Mouse (Mus musculus): ENCODE data around the gene Myl6b. TPM values are rescaled to one million over a fixed set of nuclear protein-coding genes. Genes with fewer than 3 reads are reported as not detected.
A peak's percentile ranks its signal among the peaks of the same experiment; 100 is the strongest.
"Not testable (repeated sequence)": the region's sequence is repeated elsewhere in the genome, so short reads cannot be mapped to it uniquely, and the experiment has no call there.

Myl6b gene
- polyA plus RNA-seq, 1 experiment from 2014 or later, result 4.3 TPM

DNA sequence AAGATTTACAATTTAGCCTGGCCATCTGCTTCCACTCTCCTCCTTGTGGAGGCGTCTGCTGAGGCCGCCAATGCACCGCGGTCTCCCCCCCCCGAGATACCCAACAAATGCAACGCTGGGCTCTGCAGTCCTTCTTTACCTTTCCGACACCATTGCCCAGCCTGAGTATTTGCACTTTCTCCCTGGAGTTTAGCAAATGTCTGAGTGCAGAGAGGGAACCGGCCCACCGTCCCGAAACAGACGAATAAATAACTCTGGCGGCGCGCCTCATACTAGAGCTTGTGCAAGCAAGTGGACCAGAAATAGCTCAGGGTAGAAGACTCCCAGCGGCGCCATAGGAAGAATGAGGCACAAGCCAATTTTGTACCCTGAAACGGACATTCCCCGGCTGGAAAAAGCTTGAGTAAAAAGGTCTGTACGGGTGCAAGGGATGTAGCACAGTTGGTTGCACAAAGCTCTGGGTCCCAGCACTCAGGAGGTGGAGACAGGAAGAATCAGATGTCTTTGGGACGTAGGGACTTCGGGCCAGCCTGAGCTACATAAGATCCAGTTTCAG is 709 bp upstream of the Myl6b start:
- 2% methylated on average over 21 of the region's 21 CpGs for WGBS
- peak overlapping the region; percentile 75 for H3K4me2 ChIP-seq
- no peaks in the 10 kb centered on the region for H3K27me3 ChIP-seq
- no peaks in the 10 kb centered on the region for H3K9me3 ChIP-seq
- ATAC-seq (ENCODE audit: borderline replicate concordance, extremely low read depth, low FRiP score, low TSS enrichment), result peak; percentile 36
- H3K4me1 ChIP-seq, result peaks cover 22% of the 10 kb centered on the region
- no peaks in the 10 kb centered on the region for H3K36me3 ChIP-seq
- H3K9ac ChIP-seq, result peak overlapping the region; percentile 45
- H3K27ac ChIP-seq, result peak overlapping the region; percentile 89
- H3K4me3 ChIP-seq, result peak overlapping the region; percentile 54

DNA sequence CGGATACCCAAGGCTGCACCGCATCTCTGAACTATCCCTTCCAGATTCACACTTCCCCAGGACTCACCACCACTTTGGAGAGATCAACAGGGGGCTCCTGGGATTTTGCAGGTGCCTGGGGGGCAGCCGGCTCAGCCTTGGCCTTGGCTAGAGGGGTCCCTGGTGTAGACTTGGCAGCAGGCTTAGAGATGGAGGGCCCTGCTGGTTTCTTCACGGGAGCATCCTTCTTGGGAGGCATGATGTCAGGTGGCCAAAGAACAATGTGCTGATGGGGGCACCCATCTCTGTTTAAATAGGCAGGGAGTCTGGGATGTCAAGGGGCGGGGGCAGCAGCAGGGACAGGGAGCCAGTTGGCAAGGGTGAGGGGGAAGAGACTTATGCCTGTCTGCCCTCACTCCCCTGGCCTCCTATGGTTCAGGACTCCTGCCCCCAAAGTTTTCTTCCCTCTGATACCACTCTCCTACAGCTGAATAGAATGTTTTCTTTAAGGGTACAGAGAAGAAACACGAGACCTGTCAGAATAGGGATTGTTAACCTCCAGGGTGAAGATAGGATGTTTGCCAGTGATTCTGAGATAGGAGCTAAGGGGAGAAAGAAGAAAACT is 1.2 kb downstream of the Myl6b start:
- Histone ChIP-seq H3K27me3 (no peaks in the 10 kb centered on the region), H3K4me3 (no peak overlapping the region), H3K27ac (no peak overlapping the region), H3K36me3 (no peaks in the 10 kb centered on the region), H3K9me3 (no peaks in the 10 kb centered on the region), H3K4me2 (no peak overlapping the region), H3K9ac (no peak overlapping the region), H3K4me1 (peaks cover 25% of the 10 kb centered on the region)
- WGBS, result 34% methylated on average over 6 of the region's 6 CpGs
- ATAC-seq (ENCODE audit: borderline replicate concordance, extremely low read depth, low FRiP score, low TSS enrichment), result no peak

GRCm38 (mm10) chr10:128496509-128497077 is 1.9 kb downstream of the Myl6b start:
- 34% methylated on average over 6 of the region's 6 CpGs for WGBS
- Histone ChIP-seq H3K36me3 (no peaks in the 10 kb centered on the region; the same call in 1 of the 2 replicates), H3K4me2 (no peak overlapping the region), H3K27ac (no peak overlapping the region), H3K4me1 (peaks cover 31% of the 10 kb centered on the region), H3K9me3 (no peaks in the 10 kb centered on the region), H3K27me3 (no peaks in the 10 kb centered on the region), H3K9ac (no peak overlapping the region), H3K4me3 (no peak overlapping the region)
- ATAC-seq (ENCODE audit: borderline replicate concordance, extremely low read depth, low FRiP score, low TSS enrichment), result no peak

DNA sequence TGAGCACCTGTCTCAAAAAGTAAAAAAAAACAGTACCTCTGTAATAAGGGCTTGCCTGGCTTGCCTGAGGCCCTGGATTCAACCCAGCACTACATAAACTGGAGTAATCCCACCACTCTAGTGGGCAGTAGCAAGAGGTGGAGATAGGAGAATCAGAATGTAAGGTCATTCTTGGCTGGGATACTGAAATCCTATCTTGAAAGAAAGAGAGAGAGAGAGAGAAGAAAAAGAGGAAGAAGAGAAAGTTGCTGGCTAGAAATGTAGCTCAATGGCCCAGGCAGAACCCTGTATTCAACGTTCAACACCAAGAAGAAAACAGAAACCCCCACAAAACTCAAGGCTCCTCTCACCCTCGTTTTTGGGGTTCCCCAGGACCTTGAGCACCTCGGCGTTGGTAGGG is 2.6 kb downstream of the Myl6b start:
- H3K9ac ChIP-seq, result no peak overlapping the region

GRCm38 (mm10) chr10:128495270-128495669 is 3.2 kb downstream of the Myl6b start:
- H3K4me2 ChIP-seq, result peak overlapping the region; percentile 77
- no peaks in the 10 kb centered on the region for H3K9me3 ChIP-seq
- no peak overlapping the region for H3K27ac ChIP-seq
- no peak for ATAC-seq (ENCODE audit: borderline replicate concordance, extremely low read depth, low FRiP score, low TSS enrichment)
- peak overlapping the region; percentile 83 for H3K4me3 ChIP-seq
- 54% methylated on average over 2 of the region's 2 CpGs for WGBS
- H3K4me1 ChIP-seq, result peaks cover 43% of the 10 kb centered on the region
- H3K9ac ChIP-seq, result peak overlapping the region; percentile 67; the same call in 1 of the 2 replicates
- H3K27me3 ChIP-seq, result no peaks in the 10 kb centered on the region
- peaks cover 11% of the 10 kb centered on the region for H3K36me3 ChIP-seq

More for the DNA sequence above, 2.6 kb downstream of the Myl6b start:
- H3K27ac ChIP-seq, result no peak overlapping the region
- H3K27me3 ChIP-seq, result no peaks in the 10 kb centered on the region
- 65% methylated on average over 4 of the region's 4 CpGs for WGBS
- no peaks in the 10 kb centered on the region for H3K9me3 ChIP-seq
- no peak overlapping the region for H3K4me3 ChIP-seq
- no peak overlapping the region for H3K4me2 ChIP-seq
- no peak for ATAC-seq (ENCODE audit: borderline replicate concordance, extremely low read depth, low FRiP score, low TSS enrichment)
- H3K36me3 ChIP-seq, result peaks cover 6% of the 10 kb centered on the region
- H3K4me1 ChIP-seq, result peaks cover 38% of the 10 kb centered on the region

DNA sequence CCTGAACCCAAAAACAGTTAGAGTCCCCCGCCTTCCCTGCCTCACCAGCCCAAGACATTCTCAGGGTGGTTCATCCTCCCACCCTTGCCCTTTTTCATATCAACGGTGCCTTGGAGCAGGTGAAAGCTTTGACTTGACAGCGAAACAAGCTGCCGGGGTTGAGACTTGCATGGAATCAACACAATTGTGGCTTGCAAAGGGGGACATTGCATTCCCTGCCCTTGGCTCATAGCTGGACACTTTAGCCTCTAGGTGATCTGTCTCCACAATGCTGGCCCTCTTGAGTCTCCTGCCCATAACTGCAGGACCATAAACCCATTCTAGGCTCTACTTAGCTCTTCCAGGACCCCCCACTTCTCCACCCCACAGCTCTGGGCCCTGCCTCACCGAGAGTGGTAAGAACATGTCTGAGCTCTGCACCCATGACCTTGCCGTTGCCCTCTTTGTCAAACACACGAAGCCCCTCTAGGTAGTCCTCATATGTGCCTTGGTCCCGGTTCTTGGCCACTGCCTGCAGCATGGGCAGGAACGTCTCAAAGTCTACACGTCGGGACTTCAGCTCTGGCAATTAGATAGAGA is 3.7 kb downstream of the Myl6b start:
- Histone ChIP-seq H3K27me3 (no peaks in the 10 kb centered on the region), H3K9ac (peak overlapping the region; percentile 67), H3K27ac (peak overlapping the region; percentile 99), H3K4me3 (peak overlapping the region; percentile 83), H3K9me3 (no peaks in the 10 kb centered on the region), H3K4me2 (peak overlapping the region; percentile 77), H3K36me3 (peaks cover 16% of the 10 kb centered on the region), H3K4me1 (peaks cover 42% of the 10 kb centered on the region)
- no peak for ATAC-seq (ENCODE audit: borderline replicate concordance, extremely low read depth, low FRiP score, low TSS enrichment)
- WGBS, result 47% methylated on average over 11 of the region's 11 CpGs

- peaks cover 37% of the 10 kb centered on the region for H3K4me1 ChIP-seq
- H3K9ac ChIP-seq, result peak within 1 kb of the TSS; percentile 84
- no peaks in the 10 kb centered on the region for H3K27me3 ChIP-seq
- H3K4me2 ChIP-seq, result peak within 1 kb of the TSS; percentile 77
- peak; percentile 92 for ATAC-seq (ENCODE audit: borderline replicate concordance, extremely low read depth, low FRiP score, low TSS enrichment)
- WGBS, result under 1% methylated on average over 45 of the region's 45 CpGs
- H3K27ac ChIP-seq, result peak within 1 kb of the TSS; percentile 99
- peak within 1 kb of the TSS; percentile 83 for H3K4me3 ChIP-seq
- peaks cover 24% of the 10 kb centered on the region for H3K36me3 ChIP-seq
- no peaks in the 10 kb centered on the region for H3K9me3 ChIP-seq
Measured at GRCm38 (mm10) chr10:128493695-128494666, 4.5 kb downstream of the Myl6b start, which contains the start of gene Myl6. TSS of gene Myl6 (minus strand) at chr10:128494145.

- WGBS, result 1% methylated on average over 12 of the region's 12 CpGs
- peaks cover 36% of the 10 kb centered on the region for H3K4me1 ChIP-seq
- ATAC-seq (ENCODE audit: borderline replicate concordance, extremely low read depth, low FRiP score, low TSS enrichment), result 0 out of 2 replicates have a peak, but pooled peaks have one; percentile 7
- peak overlapping the region; percentile 77 for H3K4me2 ChIP-seq
- no peaks in the 10 kb centered on the region for H3K9me3 ChIP-seq
- no peaks in the 10 kb centered on the region for H3K27me3 ChIP-seq
- H3K36me3 ChIP-seq, result peaks cover 30% of the 10 kb centered on the region
- H3K9ac ChIP-seq, result peak overlapping the region; percentile 84
- peak overlapping the region; percentile 83 for H3K4me3 ChIP-seq
- peak overlapping the region; percentile 99 for H3K27ac ChIP-seq
Measured at GRCm38 (mm10) chr10:128493319-128493694, 5.2 kb downstream of the Myl6b start.

GRCm38 (mm10) chr10:128492633-128493311 is 5.7 kb downstream of the Myl6b start:
- peak; percentile 73 for ATAC-seq (ENCODE audit: borderline replicate concordance, extremely low read depth, low FRiP score, low TSS enrichment)
- Histone ChIP-seq H3K4me2 (peak overlapping the region; percentile 77), H3K36me3 (peaks cover 36% of the 10 kb centered on the region), H3K9ac (peak overlapping the region; percentile 84), H3K4me1 (peaks cover 32% of the 10 kb centered on the region), H3K9me3 (no peaks in the 10 kb centered on the region), H3K27ac (peak overlapping the region; percentile 99), H3K27me3 (no peaks in the 10 kb centered on the region), H3K4me3 (peak overlapping the region; percentile 83)
- 11% methylated on average over 12 of the region's 12 CpGs for WGBS

DNA sequence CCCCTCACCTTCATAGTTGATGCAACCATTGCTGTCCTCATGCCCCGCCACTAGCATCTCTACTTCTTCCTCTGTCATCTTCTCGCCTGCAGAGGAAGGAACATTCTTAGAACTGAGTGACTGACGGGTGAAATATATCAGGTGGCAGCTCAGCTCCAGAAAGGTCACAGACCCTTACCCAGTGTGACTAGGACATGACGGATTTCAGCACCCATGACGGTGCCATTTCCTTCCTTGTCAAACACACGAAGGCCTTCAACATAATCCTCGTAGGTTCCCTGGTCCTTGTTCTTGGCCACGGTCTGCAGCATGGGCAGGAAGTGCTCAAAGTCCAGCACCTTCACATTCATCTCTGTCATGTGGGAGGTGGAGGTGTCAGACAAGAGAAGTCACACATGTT is 6.4 kb downstream of the Myl6b start:
- H3K9me3 ChIP-seq; H3K27me3 ChIP-seq; ATAC-seq (ENCODE audit: borderline replicate concordance, extremely low read depth, low FRiP score, low TSS enrichment): not testable (repeated sequence)
- Histone ChIP-seq H3K36me3 (peaks cover 43% of the 10 kb centered on the region), H3K9ac (peak overlapping the region; percentile 84), H3K4me2 (peak overlapping the region; percentile 77), H3K27ac (peak overlapping the region; percentile 99), H3K4me1 (peaks cover 32% of the 10 kb centered on the region), H3K4me3 (peak overlapping the region; percentile 83)
- 35% methylated on average over 8 of the region's 8 CpGs for WGBS

DNA sequence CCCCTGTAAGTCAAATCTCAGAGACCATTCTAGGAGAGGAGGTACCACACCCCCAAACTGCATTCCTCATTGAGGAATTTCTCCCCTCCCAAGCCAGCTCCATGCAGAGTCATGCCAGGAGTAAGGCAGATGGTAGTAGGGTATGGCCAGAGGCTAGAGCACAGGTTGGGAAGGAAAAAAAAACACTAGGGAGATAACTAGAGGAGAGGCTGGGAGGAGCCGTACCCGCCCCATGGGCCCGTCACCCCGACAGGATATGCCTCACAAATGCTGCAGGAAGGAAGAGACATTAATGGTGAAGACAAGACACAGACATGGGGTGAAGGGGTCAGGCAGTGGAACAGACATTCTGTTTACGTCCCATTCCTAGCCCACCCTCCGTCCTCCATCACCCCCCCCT is 7.0 kb downstream of the Myl6b start:
- no peak for ATAC-seq (ENCODE audit: borderline replicate concordance, extremely low read depth, low FRiP score, low TSS enrichment)
- Histone ChIP-seq H3K4me2 (peak overlapping the region; percentile 77), H3K9me3 (no peaks in the 10 kb centered on the region), H3K36me3 (peaks cover 47% of the 10 kb centered on the region), H3K27ac (peak overlapping the region; percentile 73), H3K4me1 (peaks cover 32% of the 10 kb centered on the region), H3K4me3 (peak overlapping the region; percentile 83), H3K27me3 (no peaks in the 10 kb centered on the region), H3K9ac (peak overlapping the region; percentile 34)
- 31% methylated on average over 6 of the region's 6 CpGs for WGBS

Data from lung, embryonic 15.5 days (tissue).